Mouse (Mus musculus): ENCODE data around the gene P2ry10.

DNA sequence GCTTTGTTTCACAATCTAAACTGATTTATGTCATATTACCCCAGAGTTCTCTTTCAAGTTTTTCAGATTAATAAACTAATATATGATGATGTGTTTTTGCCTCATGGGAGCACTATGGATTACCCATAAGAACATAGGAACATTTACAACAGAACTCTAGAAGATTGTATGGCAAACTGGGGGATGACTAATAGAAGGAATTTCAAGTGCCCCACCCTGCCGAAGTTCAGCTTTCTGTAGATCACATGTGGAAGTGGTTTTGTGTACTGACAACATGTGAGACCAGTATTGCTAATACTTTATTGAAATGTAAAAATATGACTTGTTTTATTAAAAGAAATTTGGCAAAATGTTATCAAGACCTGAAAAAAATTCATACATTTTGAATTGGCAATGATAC, 28.7 kb downstream of the P2ry10 start:
- TF ChIP-seq POLR2A (IDR thresholded peaks at IDR 0.05; ENCODE audit: insufficient read length, low read depth) (no peak), E2F4 (IDR thresholded peaks at IDR 0.05; ENCODE audit: insufficient read depth) (no peak), TCF12 (IDR thresholded peaks at IDR 0.05; ENCODE audit: insufficient read depth, poor library complexity, severe bottlenecking) (no peak), POLR2AphosphoS2 (IDR thresholded peaks at IDR 0.05; ENCODE audit: insufficient read length, low read depth) (no peak), MAX (IDR thresholded peaks at IDR 0.05; ENCODE audit: low read depth) (no peak)

Measured in myocyte (in vitro differentiated cells).